Mouse (Mus musculus): ENCODE data around the gene Poc1b.

The Poc1b gene

GRCm38 (mm10) chr10:99115471-99116236, 8.8 kb downstream of the Poc1b start:
- DNase-seq (ENCODE audit: low spot score), result no peak

- DNase-seq (ENCODE audit: low spot score), result no peak
These were observed 9.4 kb downstream of the Poc1b start for GRCm38 (mm10) chr10:99116237-99116632.

DNA sequence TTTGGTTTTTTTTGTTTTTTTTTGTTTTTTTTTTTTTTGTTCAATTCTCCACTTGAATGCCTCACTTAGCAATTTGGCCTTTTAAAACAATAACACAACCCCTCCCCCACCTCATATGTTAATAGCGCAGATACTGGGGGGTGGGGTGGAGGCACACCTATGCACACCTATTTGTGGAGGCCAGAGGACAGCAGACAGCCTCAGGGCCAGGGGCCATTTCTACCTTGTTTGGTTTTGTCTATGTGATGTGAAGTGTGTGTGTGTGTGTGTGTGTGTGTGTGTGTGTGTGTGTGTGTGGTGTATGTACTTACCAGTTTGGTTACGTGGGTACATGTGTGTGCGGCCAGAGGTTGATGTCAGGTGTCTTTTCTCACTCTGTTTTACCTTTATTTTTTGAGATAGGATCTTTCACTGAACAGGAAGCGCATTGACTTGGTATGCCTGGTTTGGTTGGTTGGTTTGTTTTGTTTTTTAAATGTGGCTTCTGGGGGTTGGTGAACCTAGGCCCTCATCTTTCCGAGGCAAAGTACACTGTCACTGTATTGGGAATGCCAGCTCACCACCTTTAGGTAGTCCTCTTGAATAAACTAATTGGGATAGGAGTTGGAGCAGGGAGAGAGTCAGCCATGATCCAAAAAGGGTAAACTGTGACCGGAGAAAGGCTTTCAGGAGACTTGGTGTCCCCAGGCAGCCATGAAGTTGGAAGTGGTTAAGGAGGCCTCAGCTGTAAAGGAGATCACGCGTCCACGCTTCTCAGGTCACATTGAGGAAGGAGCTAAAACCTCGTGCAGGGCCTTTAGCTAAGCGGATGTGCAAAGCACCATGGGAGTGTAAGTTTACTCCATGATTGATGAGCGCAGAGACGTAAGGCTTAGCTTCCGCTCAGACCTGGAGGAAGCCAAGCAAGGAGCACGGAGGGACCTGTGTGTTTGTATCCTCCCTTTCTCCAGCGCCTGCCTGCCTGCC, 10.1 kb downstream of the Poc1b start:
- no peak for DNase-seq (ENCODE audit: low spot score)

DNA sequence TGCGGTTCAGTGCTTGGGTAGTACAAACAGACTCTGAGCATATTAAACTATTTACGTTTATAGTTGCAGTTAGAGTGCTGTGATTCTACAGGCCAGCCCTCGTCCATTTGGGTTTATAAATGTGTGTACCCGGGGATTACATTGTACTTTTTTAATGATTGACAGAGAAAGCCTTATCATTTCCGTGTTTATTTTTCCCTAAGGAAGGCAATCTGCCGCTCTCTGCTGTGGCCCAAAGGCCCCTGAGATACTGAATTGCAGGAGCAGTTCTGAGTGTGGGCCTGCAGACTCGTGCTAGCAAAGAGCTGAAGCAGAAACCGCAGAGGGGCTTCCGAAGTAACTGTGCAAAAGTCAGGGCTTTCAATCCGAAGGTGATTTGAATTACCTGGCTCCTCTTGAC, 11.0 kb downstream of the Poc1b start:
- no peak for DNase-seq (ENCODE audit: low spot score)

DNA sequence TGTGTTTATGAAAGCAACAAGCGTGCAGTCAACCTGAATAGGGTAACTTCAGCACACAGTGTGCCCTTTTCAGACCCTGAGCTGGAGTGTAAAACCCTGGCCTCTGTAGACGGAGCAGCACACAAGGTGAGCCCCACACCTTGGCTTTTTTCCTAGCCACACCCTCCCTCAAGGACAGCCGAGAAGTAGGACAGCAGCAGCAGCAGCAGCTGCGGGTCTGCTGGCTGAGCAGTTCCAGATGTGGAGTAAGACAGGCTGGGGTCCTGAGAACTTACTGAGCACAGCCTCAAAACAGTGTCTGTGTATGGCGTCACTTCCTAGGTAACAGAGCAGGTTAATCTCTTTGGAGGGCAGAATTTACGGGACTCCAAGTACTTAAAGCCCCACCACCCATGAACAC, 11.9 kb downstream of the Poc1b start:
- DNase-seq (ENCODE audit: low spot score), result no peak

- no peak for DNase-seq (ENCODE audit: low spot score)
These were observed 12.6 kb downstream of the Poc1b start for GRCm38 (mm10) chr10:99119471-99119870.

DNA sequence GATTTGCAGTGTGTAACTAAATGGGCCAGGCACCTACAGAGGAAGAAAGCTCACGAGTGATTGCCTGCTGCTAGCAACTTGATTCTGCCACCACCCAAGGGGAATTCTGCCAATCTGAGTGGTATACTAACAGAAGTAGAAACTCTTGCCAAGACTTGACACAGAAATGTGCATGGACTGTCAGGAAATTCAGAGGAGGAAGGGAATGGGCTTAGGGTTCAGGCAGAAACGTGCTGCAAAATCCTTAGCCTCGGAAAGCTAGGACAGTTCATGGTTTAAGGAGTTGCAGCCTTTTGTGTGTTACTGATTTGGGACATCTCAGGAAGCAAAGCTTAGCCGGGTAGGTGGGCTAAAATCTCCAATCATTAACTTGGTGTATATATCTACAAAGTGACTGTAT, 19.4 kb downstream of the Poc1b start, which contains the start of gene Phxr2:
Phxr2 (minus strand) TSS at position 101 of the 400 bp plus-strand sequence.
- DNase-seq (ENCODE audit: low spot score), result no peak

DNA sequence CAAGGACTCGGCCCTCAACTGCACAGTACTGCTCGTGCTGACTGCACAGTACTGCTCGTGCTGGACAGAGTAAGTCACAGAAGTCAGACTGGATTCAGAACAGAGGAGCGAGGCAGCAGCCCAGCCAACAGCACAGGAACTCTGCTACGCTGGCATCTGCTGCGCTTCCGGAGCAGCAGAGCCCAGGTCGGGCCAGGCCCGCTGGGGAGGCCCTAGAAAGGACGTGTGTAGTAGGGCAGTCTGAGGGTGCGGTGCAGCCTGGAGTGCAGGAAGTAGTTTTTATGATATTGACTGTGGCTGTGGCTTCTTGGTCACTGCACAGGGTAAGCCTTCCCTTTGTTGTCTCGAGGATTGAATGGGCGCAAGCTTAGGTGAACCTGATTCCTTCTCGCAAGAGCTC, 20.1 kb downstream of the Poc1b start:
- no peak for DNase-seq (ENCODE audit: low spot score)

- no peak for DNase-seq (ENCODE audit: low spot score)
These were observed 20.9 kb downstream of the Poc1b start for GRCm38 (mm10) chr10:99127691-99128261.

GRCm38 (mm10) chr10:99130611-99131010, 23.8 kb downstream of the Poc1b start:
- no peak for DNase-seq (ENCODE audit: low spot score)

DNA sequence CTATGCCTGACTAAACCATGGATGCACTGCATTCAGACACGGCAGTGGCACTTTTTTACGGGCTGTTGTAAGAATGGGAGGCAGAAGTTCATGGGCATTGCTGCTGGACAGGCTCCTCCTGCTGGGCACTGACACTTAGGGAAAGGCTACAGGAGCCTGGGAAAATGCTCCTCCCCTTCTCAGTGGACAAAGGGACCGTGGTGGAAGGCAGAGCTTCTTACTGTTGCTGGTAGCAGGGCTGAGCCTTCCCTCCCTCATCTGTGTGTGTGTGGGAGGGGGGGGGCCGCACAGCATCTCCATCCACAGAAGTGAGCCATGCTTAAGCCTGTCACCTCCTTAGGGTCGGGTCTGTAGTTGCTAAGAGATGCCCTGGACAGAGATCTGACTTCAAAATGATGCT, 24.5 kb downstream of the Poc1b start:
- DNase-seq (ENCODE audit: low spot score), result no peak

DNA sequence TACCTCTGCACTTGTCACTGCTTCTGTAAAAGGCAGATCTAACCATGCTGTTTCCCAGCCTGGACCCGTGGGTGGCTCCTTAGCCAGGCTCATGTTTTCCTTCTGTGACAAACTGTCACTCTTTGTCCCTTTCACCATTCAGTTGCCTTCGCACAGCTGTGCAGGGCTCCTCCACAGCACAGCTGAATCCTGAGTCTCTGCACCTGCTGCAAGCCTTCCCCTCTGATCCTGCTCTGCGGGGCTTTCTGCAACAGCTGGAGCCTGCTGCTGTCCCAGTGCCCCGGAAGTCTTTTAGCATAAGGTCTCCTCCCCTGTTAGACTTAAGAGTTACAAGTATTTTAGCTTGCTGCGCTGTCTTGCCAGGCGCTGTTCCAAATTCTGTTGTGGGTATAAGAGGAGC, 25.4 kb downstream of the Poc1b start:
- no peak for DNase-seq (ENCODE audit: low spot score)

DNA sequence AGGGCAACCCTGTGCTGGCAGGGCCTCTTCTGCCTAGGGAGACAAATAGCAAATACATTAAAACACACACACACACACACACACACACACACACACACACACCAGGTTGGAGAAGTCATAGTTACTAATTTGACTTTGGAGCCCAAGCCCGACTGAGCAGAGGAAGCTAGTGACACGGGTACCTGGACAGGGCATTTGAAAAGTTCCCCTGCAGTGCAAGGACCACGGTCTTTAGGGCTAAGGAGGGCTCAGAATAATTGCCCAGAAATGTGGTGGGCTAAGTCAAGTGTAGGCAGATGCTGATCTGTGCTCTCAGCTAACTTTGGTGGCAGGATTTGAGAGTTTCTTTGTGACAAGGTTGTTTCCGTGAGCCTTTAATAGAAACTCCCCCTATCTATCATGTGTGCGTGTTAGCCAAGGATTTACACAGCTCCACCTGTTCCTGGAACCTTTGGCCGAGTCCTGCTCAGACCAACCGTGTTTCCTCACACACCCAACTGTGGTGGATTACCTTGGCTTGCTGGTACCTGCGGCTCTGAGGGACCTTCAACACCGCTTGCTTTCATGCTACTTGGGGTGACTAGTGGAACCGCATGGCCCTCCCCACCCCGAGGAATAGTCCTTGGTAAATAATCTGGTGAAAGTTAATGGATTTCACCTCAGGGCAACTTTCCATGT, 25.9 kb downstream of the Poc1b start:
- no peak for DNase-seq (ENCODE audit: low spot score)

GRCm38 (mm10) chr10:99133321-99133875, 26.6 kb downstream of the Poc1b start:
- no peak for DNase-seq (ENCODE audit: low spot score)

DNA sequence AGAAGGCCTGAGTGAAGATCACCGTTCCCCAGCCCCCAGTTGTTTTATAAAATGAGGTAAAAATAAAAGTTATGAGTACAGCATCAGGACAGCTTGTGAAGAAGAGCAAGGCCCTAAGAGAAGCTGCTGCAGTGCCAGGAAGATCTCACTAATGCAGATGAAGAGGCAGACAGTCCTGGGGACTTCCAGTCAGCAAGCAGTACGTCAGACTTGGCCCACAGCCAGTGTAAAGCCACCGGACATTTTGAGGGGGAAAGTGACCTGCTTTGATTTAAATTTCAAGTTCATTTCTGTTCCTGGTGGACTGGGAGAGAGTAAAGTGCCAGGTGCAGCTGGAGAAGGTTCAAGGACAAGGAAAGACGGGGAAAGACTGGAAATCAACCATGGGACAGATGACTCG, 29.5 kb downstream of the Poc1b start:
- DNase-seq (ENCODE audit: low spot score), result no peak

DNA sequence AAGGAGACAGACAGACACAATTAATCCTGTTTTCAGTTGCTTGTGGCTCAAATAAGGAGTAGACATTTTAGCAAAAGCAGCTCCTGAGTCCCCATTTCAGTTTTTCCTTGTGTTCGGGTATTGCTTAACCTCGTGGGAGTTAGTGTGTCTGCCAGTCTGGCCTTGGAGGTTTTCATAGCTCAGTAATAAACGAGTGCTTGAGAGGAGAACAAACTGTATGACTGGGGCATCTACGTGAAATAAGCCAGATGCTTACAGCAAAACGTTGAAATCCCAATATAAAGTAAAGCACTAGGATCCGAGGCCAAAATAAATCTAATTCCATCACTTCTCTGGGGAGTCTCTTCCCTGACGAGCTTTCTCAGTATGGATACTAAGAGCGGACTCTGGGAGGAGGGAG, 38.8 kb downstream of the Poc1b start:
- DNase-seq (ENCODE audit: low spot score), result no peak

GRCm38 (mm10) chr10:99146596-99146995, 39.8 kb downstream of the Poc1b start:
- DNase-seq (ENCODE audit: low spot score), result no peak

DNA sequence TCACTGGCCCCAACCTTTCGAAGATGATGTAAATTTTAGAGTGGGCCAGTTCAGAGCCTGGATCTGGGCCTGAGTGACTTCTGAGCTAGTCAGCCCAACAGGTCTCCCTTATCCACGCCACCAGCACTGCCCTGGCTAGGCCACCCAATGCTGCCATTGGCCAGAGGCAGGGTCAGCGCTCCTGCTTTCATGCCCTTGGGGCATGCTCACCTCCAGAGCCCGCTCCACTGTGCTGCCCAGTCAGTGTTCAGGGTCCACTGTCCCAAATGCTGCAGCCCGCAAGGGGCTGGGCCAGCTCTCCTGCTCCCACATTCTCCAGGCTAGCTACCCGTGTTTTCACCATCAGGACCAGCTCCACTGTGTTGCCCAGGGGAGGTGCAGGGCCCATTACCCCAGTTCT, 43.2 kb downstream of the Poc1b start:
- DNase-seq (ENCODE audit: low spot score), result no peak

GRCm38 (mm10) chr10:99151580-99151979, 44.7 kb downstream of the Poc1b start:
- no peak for DNase-seq (ENCODE audit: low spot score)

DNA sequence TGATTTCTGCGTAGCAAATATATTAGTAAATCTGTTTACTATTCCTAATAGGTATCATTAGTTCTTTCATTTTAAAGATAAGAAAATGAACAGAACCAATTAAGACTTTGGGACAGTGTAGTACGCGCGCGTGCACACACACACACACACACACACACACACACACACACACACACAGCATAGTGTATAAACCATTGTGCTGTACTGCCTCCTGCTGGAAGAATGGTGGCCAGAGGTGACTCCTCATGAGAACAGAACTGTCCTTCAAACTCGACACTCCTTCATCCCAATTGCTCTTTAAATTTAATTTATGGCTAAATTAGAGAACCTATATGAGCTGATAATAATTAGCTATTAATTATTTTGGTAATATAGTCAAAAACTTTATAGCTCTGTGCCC, 45.2 kb downstream of the Poc1b start:
- DNase-seq (ENCODE audit: low spot score), result no peak

DNA sequence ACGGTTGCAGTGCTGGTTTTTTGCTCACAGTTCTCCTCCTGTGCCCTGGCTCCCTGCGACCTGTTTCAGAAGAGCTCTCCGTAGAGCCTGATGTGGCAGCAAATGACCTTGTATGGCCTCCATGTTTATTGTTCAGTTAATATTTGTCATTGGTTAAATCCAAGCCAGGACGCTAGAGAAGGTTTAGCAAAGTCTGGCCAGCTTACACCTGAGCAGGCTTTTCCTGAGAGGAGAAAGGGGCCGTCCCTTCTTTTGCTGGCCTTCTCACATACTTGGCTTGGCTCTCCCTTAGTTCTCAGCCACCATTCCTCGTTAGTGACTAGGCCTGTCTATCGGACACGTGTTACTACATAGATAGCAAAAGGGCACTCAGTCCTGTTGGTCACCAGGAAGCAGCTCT, 47.8 kb downstream of the Poc1b start:
- no peak for DNase-seq (ENCODE audit: low spot score)

- no peak for DNase-seq (ENCODE audit: low spot score)
These were observed 50.0 kb downstream of the Poc1b start for GRCm38 (mm10) chr10:99156808-99157207.
